Mouse (Mus musculus): Measurements from ENCODE around the gene Cngb1.

DNA sequence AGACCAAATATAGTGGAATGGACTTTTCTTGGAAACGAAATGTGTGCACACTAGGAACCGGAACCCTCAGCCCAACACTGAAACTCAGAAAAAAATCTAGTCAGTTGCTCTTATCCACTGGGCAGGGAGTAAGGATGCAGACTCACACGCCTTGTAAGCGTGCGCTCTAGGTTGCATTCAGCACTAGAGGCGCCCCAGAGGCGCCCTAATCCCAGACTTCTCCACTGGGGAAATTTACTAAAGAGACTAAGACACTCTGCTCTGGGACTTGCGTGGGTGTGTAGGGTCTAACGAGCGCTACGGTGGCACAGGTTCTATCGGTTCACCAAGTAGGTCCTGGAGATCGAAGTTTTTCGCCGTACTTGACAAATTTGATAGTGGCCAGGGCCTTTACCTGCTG is 45.1 kb upstream of the Cngb1 start:
- TF ChIP-seq CTCF (IDR thresholded peaks at IDR 0.05; ENCODE audit: low read depth) (peak; percentile 35; the same call in 1 of the 2 replicates), EP300 (IDR thresholded peaks at IDR 0.05; ENCODE audit: low read depth) (no peak)
